In genomic region chr2:151970191-151971172, GRCm38 (mm10) we compare ENCODE assay signal across 8 mouse cellular contexts. TPM values are rescaled to one million over a fixed set of nuclear protein-coding genes. Genes with fewer than 3 reads are reported as not detected.
A peak's percentile ranks its signal among the peaks of the same experiment; 100 is the strongest.
DNase-seq lines count a peak whose midpoint lies in the region; ATAC-seq and TF ChIP-seq lines count a peak whose summit lies in the region.

No protein-coding gene starts in this region.

- H3K9me3 ChIP-seq in ES-E14 (ENCODE audit: control insufficient read depth, insufficient read depth, low read depth, low read length), result no peaks in the 10 kb centered on the region
- no peaks in the 10 kb centered on the region for H3K9me3 ChIP-seq in hindbrain, embryonic 12.5 days (replicated peaks)
- no peaks in the 10 kb centered on the region for H3K9me3 ChIP-seq in lung, postnatal 0 days (ENCODE audit: low read length)

- no peak for TF ChIP-seq EP300 in lung, postnatal 0 days (IDR thresholded peaks at IDR 0.05)

- in situ Hi-C loops in ES-E14 (cut with MboI; ENCODE audit: low sequenced_read_pairs in 2 of 2, unreplicated experiment in 2 of 2), result no loop called here

- H3K4me3 ChIP-seq in ES-E14 (ENCODE audit: insufficient read depth in 1 of 2, low read depth in 1 of 2, low read length in 2 of 2, poor library complexity in 1 of 2, severe bottlenecking in 1 of 2), result peak overlapping the region; percentile 55 to 56
- H3K4me3 ChIP-seq in hindbrain, embryonic 12.5 days, result peak overlapping the region; percentile 49
- H3K4me3 ChIP-seq in lung, postnatal 0 days (ENCODE audit: low read depth, low read length), result 0 out of 2 replicates have a peak overlapping the region, but pooled peaks have one; percentile 10

- peaks cover 4% of the 10 kb centered on the region for H3K27me3 ChIP-seq in hindbrain, embryonic 12.5 days
- H3K27me3 ChIP-seq in lung, postnatal 0 days (replicated peaks; ENCODE audit: insufficient read depth, low read length), result no peaks in the 10 kb centered on the region

- H3K4me2 ChIP-seq in hindbrain, embryonic 12.5 days (replicated peaks), result peak overlapping the region; percentile 68
- H3K4me2 ChIP-seq in lung, postnatal 0 days (replicated peaks; ENCODE audit: low read depth, low read length), result peak overlapping the region; percentile 56

- peaks cover 9 to 30% of the 10 kb centered on the region in 2 experiments; a peak in 3 of 4 replicates for H3K4me1 ChIP-seq in ES-E14 (ENCODE audit: control insufficient read depth in 2 of 2, insufficient read depth in 2 of 2, low read length in 2 of 2, poor library complexity in 1 of 2)
- peaks cover 79% of the 10 kb centered on the region for H3K4me1 ChIP-seq in hindbrain, embryonic 12.5 days
- peaks cover 40% of the 10 kb centered on the region for H3K4me1 ChIP-seq in lung, postnatal 0 days (ENCODE audit: insufficient read depth, low read depth, low read length)

- H3K36me3 ChIP-seq in ES-E14 (ENCODE audit: control insufficient read depth, insufficient read depth, low read length, poor library complexity, severe bottlenecking), result peaks cover 16% of the 10 kb centered on the region
- 0 out of 2 replicates have a peak, but pooled peaks cover 6% of the 10 kb centered on the region for H3K36me3 ChIP-seq in hindbrain, embryonic 12.5 days
- H3K36me3 ChIP-seq in lung, postnatal 0 days (ENCODE audit: insufficient read depth, low read length), result 0 out of 2 replicates have a peak, but pooled peaks cover 3% of the 10 kb centered on the region

- TF ChIP-seq CTCF in lung, postnatal 0 days (IDR thresholded peaks at IDR 0.05), result no peak

- H3K27ac ChIP-seq in ES-E14 (ENCODE audit: insufficient read depth, low read depth, low read length, poor library complexity, severe bottlenecking), result no peak overlapping the region
- peak overlapping the region; percentile 94 for H3K27ac ChIP-seq in hindbrain, embryonic 12.5 days
- H3K27ac ChIP-seq in lung, postnatal 0 days (ENCODE audit: low read length), result peak overlapping the region; percentile 78

- DNase-seq in ES-E14 (ENCODE audit: low read depth, low spot score), result peak; percentile 94
- peak; percentile 37 to 41 for DNase-seq in cerebellum, postnatal 36 days
- DNase-seq in frontal cortex, postnatal 25 days (ENCODE audit: low spot score in 2 of 2), result peak; percentile 46 to 65
- peak; percentile 69 to 80 for DNase-seq in layer of hippocampus, postnatal 10 days (ENCODE audit: low spot score in 2 of 2)
- DNase-seq in lung, postnatal 0 days (ENCODE audit: low spot score), result peak; percentile 97
- DNase-seq in ovary, postnatal 14 days (ENCODE audit: low spot score), result peak; percentile 64
- DNase-seq in thymus, postnatal 0 days (ENCODE audit: low spot score), result peak; percentile 90

- ATAC-seq in hindbrain, embryonic 12.5 days (ENCODE audit: low FRiP score), result peak; percentile 86
- peak; percentile 86 for ATAC-seq in lung, postnatal 0 days

- WGBS in hindbrain, embryonic 12.5 days, result 49% methylated on average over 53 of the region's 53 CpGs
- 40% methylated on average over 49 of the region's 53 CpGs for WGBS in lung, postnatal 0 days

- H3K9ac ChIP-seq in ES-E14 (ENCODE audit: insufficient read depth, low read depth, low read length, poor library complexity, severe bottlenecking), result peak overlapping the region; percentile 28; the same call in 1 of the 2 replicates
- peak overlapping the region; percentile 73 for H3K9ac ChIP-seq in hindbrain, embryonic 12.5 days
- no peak overlapping the region for H3K9ac ChIP-seq in lung, postnatal 0 days (replicated peaks; ENCODE audit: low read depth)

TF ChIP-seq in ES-E14, 5 proteins besides CTCF, POLR2A, EP300 and RAD21:
- TF ChIP-seq ZNF384 (IDR thresholded peaks at IDR 0.05; ENCODE audit: low read depth, low read length), result no peak
- TF ChIP-seq CHD2 (IDR thresholded peaks at IDR 0.05; ENCODE audit: low read depth, low read length), result no peak
- peak; percentile 42; the same call in 1 of the 2 replicates for TF ChIP-seq HCFC1 (IDR thresholded peaks at IDR 0.05; ENCODE audit: borderline replicate concordance, insufficient read depth, low read length)
- TF ChIP-seq ZC3H11A (IDR thresholded peaks at IDR 0.05; ENCODE audit: borderline replicate concordance, low read depth, low read length), result no peak
- TF ChIP-seq MAFK (IDR thresholded peaks at IDR 0.05; ENCODE audit: insufficient read depth, low read depth, low read length), result no peak

RNA-seq across cellular contexts. Expression of gene Fam110a, which starts 9.5 kb away (rescaled TPM):
- total RNA-seq in ES-E14 (2012; rRNA removed), result 5.8 and 6.3 TPM in 2 replicates
- polyA plus RNA-seq in hindbrain, embryonic 12.5 days (2016; fragmentation: Nextera tagmentation; extraction: Ambion mirVana), result 78.6 and 86.0 TPM in 2 replicates
- total RNA-seq in layer of hippocampus, postnatal 10 days (2021), result 10 to 100 TPM in 1 of 2 experiments, 1 to 10 TPM in 1; 9.0 to 11.1 TPM
- 34.8 and 36.3 TPM in 2 replicates for polyA plus RNA-seq in lung, postnatal 0 days (2015; fragmentation: Nextera tagmentation; extraction: Ambion mirVana)
- polyA plus RNA-seq in thymus, postnatal 0 days (2015; fragmentation: Nextera tagmentation; extraction: Ambion mirVana), result 30.3 and 31.0 TPM in 2 replicates

RNA-seq across cellular contexts. Expression of gene Slc52a3, which starts 25.8 kb away (rescaled TPM):
- 4.4 and 7.3 TPM in 2 replicates for total RNA-seq in ES-E14 (2012; rRNA removed)
- polyA plus RNA-seq in hindbrain, embryonic 12.5 days (2016; fragmentation: Nextera tagmentation; extraction: Ambion mirVana), result 1.5 TPM in 2 replicates
- 1 to 10 TPM; 3.1 TPM for total RNA-seq in layer of hippocampus, postnatal 10 days (2021)
- polyA plus RNA-seq in lung, postnatal 0 days (2015; fragmentation: Nextera tagmentation; extraction: Ambion mirVana), result 26.0 and 26.7 TPM in 2 replicates
- polyA plus RNA-seq in thymus, postnatal 0 days (2015; fragmentation: Nextera tagmentation; extraction: Ambion mirVana), result 1.5 and 1.6 TPM in 2 replicates

RNA-seq across cellular contexts. Expression of gene Angpt4, which starts 59.5 kb away (rescaled TPM):
- total RNA-seq in ES-E14 (2012; rRNA removed), result 0.26 and 0.98 TPM in 2 replicates
- 0.14 and 0.20 TPM in 2 replicates for polyA plus RNA-seq in hindbrain, embryonic 12.5 days (2016; fragmentation: Nextera tagmentation; extraction: Ambion mirVana)
- not detected for total RNA-seq in layer of hippocampus, postnatal 10 days (2021)
- 0.11 and 0.13 TPM in 2 replicates for polyA plus RNA-seq in lung, postnatal 0 days (2015; fragmentation: Nextera tagmentation; extraction: Ambion mirVana)
- polyA plus RNA-seq in thymus, postnatal 0 days (2015; fragmentation: Nextera tagmentation; extraction: Ambion mirVana), result 1.5 and 1.9 TPM in 2 replicates

Comparison
In these comparisons a context has a peak if more than half of its experiments do, and no peak if none do; other contexts are left out.
1. DNase-seq: peak in every context shown above with its lines; median percentile 97 in lung, postnatal 0 days; 94 in ES-E14; 90 in thymus, postnatal 0 days; 74 in layer of hippocampus, postnatal 10 days; 64 in ovary, postnatal 14 days; 56 in frontal cortex, postnatal 25 days; 39 in cerebellum, postnatal 36 days.
2. RNA of gene Slc52a3, which starts 25.8 kb away (polyA plus RNA-seq): 26.0 to 26.7 TPM in lung, postnatal 0 days; 1.5 to 1.6 TPM in thymus, postnatal 0 days and 1.5 TPM in hindbrain, embryonic 12.5 days; every median in the first group is over 10 times any median in the second.
3. Peak in every context shown above with its lines, with median percentiles within 50 percentile points of each other: H3K4me3 ChIP-seq.